ENCODE assay signal across 10 mouse cellular contexts in the genomic region with DNA sequence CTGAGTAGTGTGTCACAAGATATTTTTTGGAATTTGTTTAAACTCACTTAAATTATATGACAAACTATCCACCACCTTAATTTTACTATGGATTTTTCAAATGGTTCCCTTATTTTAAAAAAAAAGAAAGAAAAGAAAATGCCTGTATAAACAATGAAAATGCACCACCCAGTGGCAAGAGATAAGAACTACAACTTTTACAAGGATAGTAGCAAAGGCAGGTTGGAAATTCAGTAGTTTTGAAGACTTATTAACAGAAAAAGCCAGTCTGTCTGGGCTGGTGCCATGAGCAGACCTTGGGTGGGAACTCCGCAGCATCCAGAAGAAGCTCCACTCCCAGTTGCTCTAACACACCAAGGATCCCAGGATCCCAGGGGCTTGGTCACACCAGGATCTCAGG. TPM values are rescaled to one million over a fixed set of nuclear protein-coding genes. Genes with fewer than 3 reads are reported as not detected.
DNase-seq lines count a peak whose midpoint lies in the region; ATAC-seq and TF ChIP-seq lines count a peak whose summit lies in the region.
"Had no signal": no experiment of that assay in that cellular context is flagged by ENCODE, and none has a peak within 500 bp of the region (broad histone marks: within the 10 kb centered on the region; RNA-seq: fewer than 3 reads in every experiment).

No protein-coding gene starts in this region.

- intact Hi-C loops in heart, postnatal 10 days (cut with DNase I) = loop anchor here (1.0 to 10.0 kb wide), 3 partner anchors 134 to 394 kb away; no protein-coding TSS in a partner anchor
- intact Hi-C loops in gastrocnemius, postnatal 14 days (cut with DNase I; ENCODE audit: low total_unique reads) = no loop called here

- H3K36me3 ChIP-seq in heart, embryonic 11.5 days (ENCODE audit: control insufficient read depth, insufficient read depth, low read length) = no peaks in the 10 kb centered on the region
- H3K36me3 ChIP-seq in midbrain, postnatal 0 days (ENCODE audit: insufficient read depth, low read length) = no peaks in the 10 kb centered on the region
- H3K36me3 ChIP-seq in midbrain, embryonic 15.5 days (replicated peaks) = no peaks in the 10 kb centered on the region
- H3K36me3 ChIP-seq in splenic B cell, adult 2 months (ENCODE audit: control insufficient read depth, insufficient read depth, low read length, poor library complexity, severe bottlenecking) = no peaks in the 10 kb centered on the region
- H3K36me3 ChIP-seq: liver, embryonic 13.5 days had no signal

- peak; percentile 77 for TF ChIP-seq CTCF in midbrain, postnatal 0 days (IDR thresholded peaks at IDR 0.05)

- H3K4me2 ChIP-seq in heart, embryonic 11.5 days = no peak overlapping the region
- no peak overlapping the region for H3K4me2 ChIP-seq in midbrain, postnatal 0 days (ENCODE audit: low read depth, low read length, poor library complexity, severe bottlenecking)
- H3K4me2 ChIP-seq in midbrain, embryonic 15.5 days = no peak overlapping the region
- H3K4me2 ChIP-seq: liver, embryonic 13.5 days had no signal

- ATAC-seq in heart, embryonic 11.5 days (replicated peaks; ENCODE audit: insufficient number of reproducible peaks, low FRiP score, low TSS enrichment) = no peak
- ATAC-seq in midbrain, postnatal 0 days (ENCODE audit: low FRiP score) = no peak
- no peak for ATAC-seq in midbrain, embryonic 15.5 days (replicated peaks)

- peaks cover 5% of the 10 kb centered on the region; the same call in 1 of the 2 replicates for H3K4me1 ChIP-seq in heart, embryonic 11.5 days (ENCODE audit: control insufficient read depth, insufficient read depth, low read length)
- no peaks in the 10 kb centered on the region for H3K4me1 ChIP-seq in midbrain, postnatal 0 days (ENCODE audit: insufficient read depth, low read length)
- H3K4me1 ChIP-seq in midbrain, embryonic 15.5 days = peaks cover 13% of the 10 kb centered on the region

- H3K27me3 ChIP-seq in heart, embryonic 11.5 days (ENCODE audit: control insufficient read depth, insufficient read depth, low read length) = no peaks in the 10 kb centered on the region
- H3K27me3 ChIP-seq in midbrain, postnatal 0 days (ENCODE audit: insufficient read depth, low read length) = no peaks in the 10 kb centered on the region
- H3K27me3 ChIP-seq in midbrain, embryonic 15.5 days (replicated peaks) = no peaks in the 10 kb centered on the region
- no peaks in the 10 kb centered on the region for H3K27me3 ChIP-seq in splenic B cell, adult 2 months (ENCODE audit: control insufficient read depth, insufficient read depth, low read length, poor library complexity, severe bottlenecking)
- H3K27me3 ChIP-seq: liver, embryonic 13.5 days had no signal

- no peak overlapping the region; the same call in 1 of the 2 replicates for H3K27ac ChIP-seq in heart, embryonic 11.5 days (ENCODE audit: low read depth, low read length)
- H3K27ac ChIP-seq in midbrain, postnatal 0 days (ENCODE audit: low read depth, low read length) = no peak overlapping the region
- H3K27ac ChIP-seq in midbrain, embryonic 15.5 days = no peak overlapping the region
- H3K27ac ChIP-seq: liver, embryonic 13.5 days had no signal

- peak; percentile 36 to 68 for DNase-seq in heart, postnatal 10 days
- peak; percentile 64 for DNase-seq in midbrain, postnatal 0 days (ENCODE audit: low spot score)
- DNase-seq in cerebellum, postnatal 25 days = peak; percentile 29 to 30
- DNase-seq in splenic B cell, adult 2 months (ENCODE audit: low read depth, low spot score) = peak; percentile 67
- DNase-seq in layer of hippocampus, adult 8-10 months (ENCODE audit: low spot score in 2 of 2) = no peak
- no peak for DNase-seq in gastrocnemius, postnatal 14 days
- DNase-seq: liver, embryonic 13.5 days; right cerebral cortex, postnatal 14 days had no signal

- no peak overlapping the region for H3K9ac ChIP-seq in heart, embryonic 11.5 days (ENCODE audit: low read depth, low read length)
- H3K9ac ChIP-seq in midbrain, postnatal 0 days (replicated peaks; ENCODE audit: low read length, poor library complexity, severe bottlenecking) = no peak overlapping the region
- H3K9ac ChIP-seq in midbrain, embryonic 15.5 days = no peak overlapping the region
- H3K9ac ChIP-seq: liver, embryonic 13.5 days had no signal

- no peak overlapping the region for H3K4me3 ChIP-seq in heart, embryonic 11.5 days (ENCODE audit: low read depth, low read length)
- H3K4me3 ChIP-seq in midbrain, postnatal 0 days (ENCODE audit: low read depth, low read length) = no peak overlapping the region
- H3K4me3 ChIP-seq in midbrain, embryonic 15.5 days = no peak overlapping the region
- H3K4me3 ChIP-seq: liver, embryonic 13.5 days had no signal

- 27% methylated on average over 1 of the region's 1 CpGs for WGBS in heart, embryonic 11.5 days (ENCODE audit: insufficient replicate concordance)
- WGBS in midbrain, postnatal 0 days = 63% methylated on average over 1 of the region's 1 CpGs
- 61% methylated on average over 1 of the region's 1 CpGs for WGBS in midbrain, embryonic 15.5 days

- H3K9me3 ChIP-seq in heart, embryonic 11.5 days (replicated peaks; ENCODE audit: control insufficient read depth, low read length) = no peaks in the 10 kb centered on the region
- H3K9me3 ChIP-seq in midbrain, postnatal 0 days (ENCODE audit: low read length) = no peaks in the 10 kb centered on the region
- H3K9me3 ChIP-seq in midbrain, embryonic 15.5 days = no peaks in the 10 kb centered on the region
- H3K9me3 ChIP-seq: liver, embryonic 13.5 days had no signal

RNA-seq across cellular contexts. Expression of gene Ankrd28, which starts 39.7 kb away (rescaled TPM):
- 10 to 100 TPM; 40.8 to 41.0 TPM for total RNA-seq in heart, postnatal 10 days (2021)
- 7.3 and 7.9 TPM in 2 replicates for polyA plus RNA-seq in heart, embryonic 11.5 days (2014; fragmentation: Nextera tagmentation; extraction: Ambion mirVana)
- total RNA-seq in midbrain, postnatal 0 days (2014; rRNA removed) = 28.0 and 33.7 TPM in 2 replicates
- polyA plus RNA-seq in midbrain, postnatal 0 days (2015; fragmentation: Nextera tagmentation; extraction: Ambion mirVana) = 6.9 and 7.3 TPM in 2 replicates
- 9.5 and 10.3 TPM in 2 replicates for polyA plus RNA-seq in midbrain, embryonic 15.5 days (2015; fragmentation: Nextera tagmentation; extraction: Ambion mirVana)
- total RNA-seq in layer of hippocampus, adult 8-10 months (2022) = 10 to 100 TPM; 54.0 to 65.1 (median 59.0) TPM
- 10 to 100 TPM; 35.8 to 38.4 TPM for total RNA-seq in gastrocnemius, postnatal 14 days (2021)

Comparison
In these comparisons a context has a peak if more than half of its experiments do, and no peak if none do; other contexts are left out.
1. DNase-seq: peak in heart, postnatal 10 days (2 of 2), midbrain, postnatal 0 days (single experiment), cerebellum, postnatal 25 days (2 of 2) and splenic B cell, adult 2 months (single experiment); none in layer of hippocampus, adult 8-10 months (0 of 2) and gastrocnemius, postnatal 14 days (single experiment).